Mouse (Mus musculus): ENCODE measurements around the gene Zdhhc20.
"Not testable (repeated sequence)": the region's sequence is repeated elsewhere in the genome, so short reads cannot be mapped to it uniquely, and the experiment has no call there.

Gene Zdhhc20

GRCm38 (mm10) chr14:57890011-57890842 is at the start of gene Zdhhc20:
Zdhhc20 (minus strand) TSS chr14:57890276.
- peak; percentile 91 to 94 for DNase-seq (ENCODE audit: low spot score in 2 of 2)

GRCm38 (mm10) chr14:57937297-57937696 is 47.2 kb upstream of the Zdhhc20 start:
- DNase-seq (ENCODE audit: low spot score in 2 of 2): no peak

- no peak for DNase-seq (ENCODE audit: low spot score in 2 of 2)
Observed at GRCm38 (mm10) chr14:57934666-57935065, 44.6 kb upstream of the Zdhhc20 start.

GRCm38 (mm10) chr14:57933608-57934007 is 43.5 kb upstream of the Zdhhc20 start:
- DNase-seq (ENCODE audit: low spot score in 2 of 2): no peak

GRCm38 (mm10) chr14:57932881-57933443 is 42.9 kb upstream of the Zdhhc20 start:
- DNase-seq (ENCODE audit: low spot score in 2 of 2): no peak

GRCm38 (mm10) chr14:57921428-57922131 is 31.5 kb upstream of the Zdhhc20 start:
- peak; percentile 39 to 65 for DNase-seq (ENCODE audit: low spot score in 2 of 2)

- DNase-seq (ENCODE audit: low spot score in 2 of 2): no peak
Observed at GRCm38 (mm10) chr14:57920568-57921310, 30.7 kb upstream of the Zdhhc20 start.

GRCm38 (mm10) chr14:57919148-57919875 is 29.2 kb upstream of the Zdhhc20 start:
- DNase-seq (ENCODE audit: low spot score in 2 of 2): no peak

- no peak for DNase-seq (ENCODE audit: low spot score in 2 of 2)
Observed at GRCm38 (mm10) chr14:57915341-57915740, 25.3 kb upstream of the Zdhhc20 start.

- DNase-seq (ENCODE audit: low spot score in 2 of 2): not testable (repeated sequence)
Observed at GRCm38 (mm10) chr14:57912211-57913007, 22.3 kb upstream of the Zdhhc20 start.

- not testable (repeated sequence) for DNase-seq (ENCODE audit: low spot score in 2 of 2)
Observed at GRCm38 (mm10) chr14:57911787-57912186, 21.7 kb upstream of the Zdhhc20 start.

- DNase-seq (ENCODE audit: low spot score in 2 of 2): no peak
Observed at GRCm38 (mm10) chr14:57911316-57911715, 21.2 kb upstream of the Zdhhc20 start.

- DNase-seq (ENCODE audit: low spot score in 2 of 2): peak; percentile 80 to 84
Observed at GRCm38 (mm10) chr14:57910501-57911068, 20.5 kb upstream of the Zdhhc20 start.

GRCm38 (mm10) chr14:57909297-57909696 is 19.2 kb upstream of the Zdhhc20 start:
- DNase-seq (ENCODE audit: low spot score in 2 of 2): no peak

- peak; percentile 17 to 43 for DNase-seq (ENCODE audit: low spot score in 2 of 2)
Observed at GRCm38 (mm10) chr14:57908431-57908830, 18.4 kb upstream of the Zdhhc20 start.

GRCm38 (mm10) chr14:57901998-57902397 is 11.9 kb upstream of the Zdhhc20 start:
- no peak for DNase-seq (ENCODE audit: low spot score in 2 of 2)

GRCm38 (mm10) chr14:57896882-57897281 is 6.8 kb upstream of the Zdhhc20 start:
- no peak for DNase-seq (ENCODE audit: low spot score in 2 of 2)

- DNase-seq (ENCODE audit: low spot score in 2 of 2): not testable (repeated sequence)
Observed at GRCm38 (mm10) chr14:57896088-57896871, 6.2 kb upstream of the Zdhhc20 start.

- DNase-seq (ENCODE audit: low spot score in 2 of 2): no peak
Observed at GRCm38 (mm10) chr14:57894346-57894745, 4.3 kb upstream of the Zdhhc20 start.
